Mouse (Mus musculus): Measurements from ENCODE around the gene Synrg. TPM values are rescaled to one million over a fixed set of nuclear protein-coding genes. Genes with fewer than 3 reads are reported as not detected.

Synrg gene
- polyA plus RNA-seq, 2 experiments from 2014 or later, result 9.4 to 9.7 TPM

DNA sequence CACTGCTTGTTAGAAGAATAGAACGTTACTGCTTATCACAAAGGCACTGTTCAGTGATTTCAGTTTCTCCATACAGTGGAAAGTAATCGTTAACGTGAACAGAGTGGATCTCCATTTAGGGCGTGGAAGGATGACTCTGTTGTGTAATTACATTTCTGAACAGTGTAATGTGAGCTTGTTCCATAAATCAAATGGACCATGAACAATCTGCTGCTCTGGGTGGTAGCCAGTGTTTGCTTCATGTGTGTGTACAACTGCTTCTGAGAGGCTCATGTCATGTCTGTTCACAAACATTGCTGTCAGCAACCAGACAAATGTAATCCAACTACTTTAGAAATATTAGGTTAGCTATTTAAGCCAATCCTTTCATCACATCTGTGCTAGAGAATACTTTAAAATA, 27.5 kb downstream of the Synrg start:
- no peak for ATAC-seq

- no peak for ATAC-seq
These were observed 29.2 kb downstream of the Synrg start for GRCm38 (mm10) chr11:83993428-83993827.

- ATAC-seq, result no peak
These were observed 30.3 kb downstream of the Synrg start for GRCm38 (mm10) chr11:83994481-83994880.

- ATAC-seq, result no peak
These were observed 31.3 kb downstream of the Synrg start for GRCm38 (mm10) chr11:83995535-83995950.

GRCm38 (mm10) chr11:83997171-83997868, 33.1 kb downstream of the Synrg start:
- ATAC-seq, result no peak

- no peak for ATAC-seq
These were observed 34.8 kb downstream of the Synrg start for GRCm38 (mm10) chr11:83998993-83999392.

GRCm38 (mm10) chr11:83999411-83999915, 35.2 kb downstream of the Synrg start:
- no peak for ATAC-seq

GRCm38 (mm10) chr11:84001257-84001656, 37.0 kb downstream of the Synrg start:
- no peak for ATAC-seq

DNA sequence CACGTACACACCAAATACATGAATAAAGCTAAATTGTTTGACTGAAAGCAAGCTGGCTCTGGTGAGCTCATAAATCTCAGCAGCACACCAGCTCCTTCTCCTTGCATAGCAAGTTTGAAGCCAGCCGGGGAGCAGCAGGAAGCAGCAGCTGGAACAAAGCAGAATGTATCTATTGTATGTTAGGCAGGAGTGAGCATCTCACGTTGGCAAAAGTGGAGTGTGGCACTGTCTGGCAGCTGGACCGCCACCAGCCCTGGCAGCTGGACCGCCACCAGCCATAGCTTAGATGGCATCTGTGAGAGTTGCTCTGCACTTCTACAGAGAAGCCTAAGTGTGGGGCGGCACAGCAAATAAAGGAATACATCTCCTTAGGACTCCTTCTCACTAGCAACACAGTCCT, 39.8 kb downstream of the Synrg start:
- no peak for ATAC-seq

- no peak for ATAC-seq
These were observed 44.8 kb downstream of the Synrg start for GRCm38 (mm10) chr11:84009001-84009400.

GRCm38 (mm10) chr11:84010411-84010810, 46.2 kb downstream of the Synrg start:
- no peak for ATAC-seq

GRCm38 (mm10) chr11:84011050-84011449, 46.8 kb downstream of the Synrg start:
- ATAC-seq, result no peak

- no peak for ATAC-seq
These were observed 47.3 kb downstream of the Synrg start for GRCm38 (mm10) chr11:84011576-84011975.

GRCm38 (mm10) chr11:84013105-84013504, 48.9 kb downstream of the Synrg start:
- ATAC-seq, result no peak

DNA sequence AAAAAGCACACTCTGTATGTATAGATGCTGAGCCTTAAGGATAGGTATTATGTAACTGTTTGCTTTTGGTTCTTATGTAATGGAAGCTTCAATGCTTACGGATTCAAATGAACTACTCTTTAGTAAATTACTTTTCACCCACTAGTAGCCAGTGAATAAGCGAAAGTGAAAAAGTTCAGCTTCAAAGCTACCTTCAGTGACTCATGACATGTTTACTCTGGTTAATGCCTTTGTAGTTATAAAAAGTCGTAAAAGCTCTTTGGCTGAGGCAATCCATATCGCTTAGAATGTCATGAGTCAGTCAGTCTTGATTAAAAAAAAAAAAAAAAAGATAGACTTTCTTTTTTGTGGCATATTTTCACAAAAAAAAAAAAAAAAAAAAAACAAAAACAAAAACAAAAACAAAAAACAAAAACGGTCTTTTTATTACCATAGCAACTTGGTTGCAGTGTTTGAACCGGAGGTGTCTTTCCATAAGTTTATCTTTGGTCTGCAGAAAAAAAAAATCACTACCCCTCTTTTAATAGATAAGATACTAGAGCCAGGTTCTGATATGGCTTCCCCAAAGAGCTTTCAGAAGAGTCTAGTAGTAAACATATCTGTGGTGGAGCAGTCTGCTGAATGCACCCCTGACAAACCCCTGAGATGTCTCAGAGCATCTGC, 52.0 kb downstream of the Synrg start:
- ATAC-seq, result no peak

DNA sequence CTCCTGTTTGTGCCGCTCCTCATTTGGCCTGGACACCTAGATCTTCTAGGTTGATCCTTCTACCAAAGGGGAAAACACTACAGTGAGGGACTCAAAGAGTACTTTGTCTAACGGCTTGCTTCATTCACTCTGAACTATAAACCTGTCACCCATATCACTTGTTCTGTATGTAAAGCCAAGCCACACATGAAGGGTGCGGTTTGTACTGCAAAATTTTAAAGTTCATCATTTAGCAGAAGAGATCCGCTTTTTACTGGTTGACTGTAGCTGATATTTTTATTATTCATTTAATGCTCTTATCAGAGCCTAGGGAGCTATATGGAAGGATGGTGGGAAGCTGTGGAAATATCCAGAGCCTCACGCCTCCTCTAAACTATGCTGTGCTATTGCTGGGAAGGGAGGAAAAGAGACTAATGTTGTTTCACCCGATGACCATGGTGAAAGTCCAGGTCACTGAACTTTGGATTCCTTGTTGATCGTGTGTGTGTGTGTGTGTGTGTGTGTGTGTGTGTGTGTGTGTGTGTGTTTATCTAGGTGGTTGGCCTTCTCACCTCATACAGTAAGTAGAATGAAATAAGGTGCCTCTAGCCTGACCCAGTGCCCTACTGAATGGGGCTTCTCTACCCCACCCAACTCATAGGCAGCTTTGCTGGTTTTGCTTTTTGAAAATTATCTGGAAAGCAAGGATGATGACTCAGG, 52.7 kb downstream of the Synrg start:
- no peak for ATAC-seq

- no peak for ATAC-seq
These were observed 63.0 kb downstream of the Synrg start for GRCm38 (mm10) chr11:84027231-84027630.

DNA sequence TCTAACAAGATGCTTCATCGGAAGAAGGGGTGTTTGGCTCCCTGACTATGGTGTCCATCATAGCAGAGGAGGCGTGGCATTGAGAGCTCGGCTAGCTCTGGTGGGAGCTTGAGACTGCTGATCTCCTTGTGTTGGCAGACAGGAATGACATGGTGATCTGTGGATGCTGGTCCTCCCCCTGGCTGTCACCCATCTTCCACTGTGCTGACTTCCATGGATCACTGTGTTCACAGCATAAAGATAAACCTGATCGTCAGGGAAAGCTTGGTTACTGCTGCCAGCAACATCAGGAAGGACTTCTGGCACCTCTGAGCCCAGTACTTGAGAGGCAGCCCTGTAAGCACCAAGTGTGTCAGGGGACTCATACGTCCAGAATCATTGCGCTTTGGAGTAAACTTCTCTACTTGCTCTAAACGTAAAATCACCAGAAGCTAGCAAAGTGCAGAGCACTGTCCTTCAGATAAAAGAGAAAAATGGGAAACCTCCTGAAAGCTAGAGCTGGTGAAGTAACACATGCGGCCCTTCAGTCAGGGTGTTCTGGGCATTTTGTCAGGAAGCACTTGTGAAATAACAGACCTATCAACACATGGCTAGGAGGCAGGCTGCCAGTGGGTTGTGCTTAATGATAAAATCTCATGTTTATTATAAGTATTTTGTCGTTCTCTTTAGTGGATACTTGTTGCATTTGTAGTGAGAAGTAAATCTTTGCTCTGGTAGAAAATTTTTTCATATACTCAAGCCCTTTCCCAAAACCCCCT, 64.2 kb downstream of the Synrg start:
- no peak for ATAC-seq

GRCm38 (mm10) chr11:84031971-84032370, 67.7 kb downstream of the Synrg start:
- ATAC-seq, result no peak

GRCm38 (mm10) chr11:84032559-84032958, 68.3 kb downstream of the Synrg start:
- ATAC-seq, result no peak

- ATAC-seq, result no peak
These were observed 69.4 kb downstream of the Synrg start for GRCm38 (mm10) chr11:84033671-84034070.

DNA sequence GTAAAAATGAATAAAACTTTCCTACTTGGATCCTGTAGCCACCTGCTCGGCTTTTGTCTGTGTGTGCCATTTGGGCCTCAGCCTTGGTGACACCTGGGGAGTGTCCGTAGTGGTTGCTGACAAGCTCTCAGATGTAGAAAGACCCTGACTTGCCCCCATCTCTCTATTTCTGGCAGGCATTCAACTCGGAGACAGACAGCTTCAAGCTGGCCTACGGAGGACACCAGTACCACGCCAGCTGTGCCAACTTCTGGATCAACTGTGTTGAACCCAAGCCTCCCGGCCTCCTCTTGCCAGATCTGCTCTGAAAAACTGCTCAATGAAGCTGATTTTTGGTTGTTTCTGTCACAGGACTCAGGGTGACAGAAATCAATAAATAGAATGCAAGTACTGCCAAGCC, 76.4 kb downstream of the Synrg start:
- no peak for ATAC-seq
